Mouse (Mus musculus): Measurements from ENCODE around the gene Ltb4r2. TPM values are rescaled to one million over a fixed set of nuclear protein-coding genes. Genes with fewer than 3 reads are reported as not detected.
A peak's percentile ranks its signal among the peaks of the same experiment; 100 is the strongest.

The Ltb4r2 gene
- under 1 TPM; 0.41 to 0.43 TPM for total RNA-seq (2021)

GRCm38 (mm10) chr14:55761163-55761562 is at the start of gene Ltb4r2:
Ltb4r2 (plus strand) TSS chr14:55761428.
- intact Hi-C loops (cut with DNase I): loop anchor here (5.0 kb wide), 1 partner anchor 156 kb away; no protein-coding TSS in a partner anchor
- DNase-seq (ENCODE audit: extremely low spot score in 1 of 2, low spot score in 2 of 2): no peak

GRCm38 (mm10) chr14:55711786-55712185 is 49.4 kb upstream of the Ltb4r2 start:
- intact Hi-C loops (cut with DNase I): no loop called here
- no peak for DNase-seq (ENCODE audit: extremely low spot score in 1 of 2, low spot score in 2 of 2)

- intact Hi-C loops (cut with DNase I): no loop called here
Observed at GRCm38 (mm10) chr14:55713007-55713728, 48.1 kb upstream of the Ltb4r2 start.

GRCm38 (mm10) chr14:55713729-55714122 is 47.5 kb upstream of the Ltb4r2 start, which contains the start of gene Tgm1:
Tgm1 (minus strand) TSS chr14:55713926.
- DNase-seq (ENCODE audit: extremely low spot score in 1 of 2, low spot score in 2 of 2): no peak
- intact Hi-C loops (cut with DNase I): no loop called here

More at GRCm38 (mm10) chr14:55713007-55713728, 48.1 kb upstream of the Ltb4r2 start:
- no peak for DNase-seq (ENCODE audit: extremely low spot score in 1 of 2, low spot score in 2 of 2)

GRCm38 (mm10) chr14:55714893-55715292 is 46.3 kb upstream of the Ltb4r2 start:
- intact Hi-C loops (cut with DNase I): no loop called here
- no peak for DNase-seq (ENCODE audit: extremely low spot score in 1 of 2, low spot score in 2 of 2)

GRCm38 (mm10) chr14:55716271-55716670 is 45.0 kb upstream of the Ltb4r2 start:
- intact Hi-C loops (cut with DNase I): no loop called here
- no peak for DNase-seq (ENCODE audit: extremely low spot score in 1 of 2, low spot score in 2 of 2)

- intact Hi-C loops (cut with DNase I): no loop called here
- no peak for DNase-seq (ENCODE audit: extremely low spot score in 1 of 2, low spot score in 2 of 2)
Observed at GRCm38 (mm10) chr14:55716884-55717283, 44.3 kb upstream of the Ltb4r2 start.

- intact Hi-C loops (cut with DNase I): no loop called here
- no peak for DNase-seq (ENCODE audit: extremely low spot score in 1 of 2, low spot score in 2 of 2)
Observed at GRCm38 (mm10) chr14:55719737-55720136, 41.5 kb upstream of the Ltb4r2 start.

GRCm38 (mm10) chr14:55720666-55721065 is 40.6 kb upstream of the Ltb4r2 start:
- intact Hi-C loops (cut with DNase I): no loop called here
- no peak for DNase-seq (ENCODE audit: extremely low spot score in 1 of 2, low spot score in 2 of 2)

GRCm38 (mm10) chr14:55721076-55721475 is 40.2 kb upstream of the Ltb4r2 start:
- intact Hi-C loops (cut with DNase I): no loop called here
- no peak for DNase-seq (ENCODE audit: extremely low spot score in 1 of 2, low spot score in 2 of 2)

- intact Hi-C loops (cut with DNase I): no loop called here
- DNase-seq (ENCODE audit: extremely low spot score in 1 of 2, low spot score in 2 of 2): peak; percentile 89 to 95
Observed at GRCm38 (mm10) chr14:55721700-55722437, 39.4 kb upstream of the Ltb4r2 start, which contains the start of gene Rabggta. Rabggta (minus strand) TSS chr14:55722263.

GRCm38 (mm10) chr14:55722438-55722945 is 38.7 kb upstream of the Ltb4r2 start:
- intact Hi-C loops (cut with DNase I): no loop called here

GRCm38 (mm10) chr14:55723433-55723832 is 37.8 kb upstream of the Ltb4r2 start:
- intact Hi-C loops (cut with DNase I): no loop called here
- DNase-seq (ENCODE audit: extremely low spot score in 1 of 2, low spot score in 2 of 2): no peak

More at GRCm38 (mm10) chr14:55722438-55722945, 38.7 kb upstream of the Ltb4r2 start:
- no peak for DNase-seq (ENCODE audit: extremely low spot score in 1 of 2, low spot score in 2 of 2)

- DNase-seq (ENCODE audit: extremely low spot score in 1 of 2, low spot score in 2 of 2): no peak
- intact Hi-C loops (cut with DNase I): no loop called here
Observed at GRCm38 (mm10) chr14:55724411-55724871, 36.8 kb upstream of the Ltb4r2 start.

GRCm38 (mm10) chr14:55726261-55726660 is 35.0 kb upstream of the Ltb4r2 start:
- intact Hi-C loops (cut with DNase I): no loop called here

GRCm38 (mm10) chr14:55727889-55728685 is 33.1 kb upstream of the Ltb4r2 start:
- DNase-seq (ENCODE audit: extremely low spot score in 1 of 2, low spot score in 2 of 2): no peak
- intact Hi-C loops (cut with DNase I): no loop called here

More at GRCm38 (mm10) chr14:55726261-55726660, 35.0 kb upstream of the Ltb4r2 start:
- DNase-seq (ENCODE audit: extremely low spot score in 1 of 2, low spot score in 2 of 2): no peak

- no peak for DNase-seq (ENCODE audit: extremely low spot score in 1 of 2, low spot score in 2 of 2)
- intact Hi-C loops (cut with DNase I): no loop called here
Observed at GRCm38 (mm10) chr14:55730116-55730515, 31.1 kb upstream of the Ltb4r2 start.

- intact Hi-C loops (cut with DNase I): no loop called here
- DNase-seq (ENCODE audit: extremely low spot score in 1 of 2, low spot score in 2 of 2): peak in 1 of 2 experiments; percentile 76
Observed at GRCm38 (mm10) chr14:55730531-55731032, 30.6 kb upstream of the Ltb4r2 start.

GRCm38 (mm10) chr14:55733889-55734288 is 27.3 kb upstream of the Ltb4r2 start:
- DNase-seq (ENCODE audit: extremely low spot score in 1 of 2, low spot score in 2 of 2): no peak
- intact Hi-C loops (cut with DNase I): no loop called here

Measured in left cerebral cortex, postnatal 10 days (tissue).